Mouse (Mus musculus) skeletal muscle tissue, adult 2 months (tissue): ENCODE data around the gene Stambp.

Experiments
- DNase-seq: peaks from one replicate; pipeline ENCODE4 v3.0.0-alpha.2; 2012; ENCODE audit warnings: low read depth, low spot score

Stambp gene

DNA sequence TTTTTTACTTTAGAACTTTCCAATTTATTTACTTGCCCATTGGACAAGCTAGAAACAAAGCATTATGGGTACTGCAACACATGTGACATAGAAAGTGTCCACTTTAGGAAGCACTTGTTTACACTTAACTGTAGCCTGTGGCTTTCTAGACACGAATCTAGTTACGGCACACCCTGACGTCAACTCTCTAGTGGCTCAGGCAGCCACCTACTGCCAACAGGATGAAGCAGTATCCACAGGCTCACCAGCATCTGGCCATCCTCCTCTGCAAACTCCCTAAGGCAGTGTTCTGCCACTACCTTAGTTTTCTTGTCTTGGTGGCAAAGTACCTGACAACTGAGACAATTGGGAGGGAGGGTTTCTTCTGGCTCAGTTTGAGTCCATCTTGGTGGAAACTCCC, 69.2 kb downstream of the Stambp start:
- DNase-seq = no peak

DNA sequence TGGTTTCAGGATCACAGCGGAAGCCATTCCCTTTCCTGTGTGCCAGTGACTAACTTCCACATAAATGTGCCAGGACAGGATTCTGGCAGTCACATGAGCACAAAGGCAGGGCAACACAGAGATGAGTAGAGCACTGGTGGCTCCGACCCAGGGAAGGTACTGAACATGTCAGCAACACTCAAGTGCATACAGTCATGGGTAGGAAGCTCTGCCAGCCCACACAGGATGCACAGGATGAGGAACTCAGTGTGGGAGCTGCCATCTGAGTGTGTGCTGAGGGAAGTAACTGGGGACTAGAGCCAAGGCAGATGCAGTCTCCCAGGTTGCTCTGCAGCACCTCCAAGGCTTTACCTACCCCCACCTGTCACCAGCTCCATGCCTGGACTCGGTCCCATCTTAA, 69.9 kb downstream of the Stambp start:
- no peak for DNase-seq

DNA sequence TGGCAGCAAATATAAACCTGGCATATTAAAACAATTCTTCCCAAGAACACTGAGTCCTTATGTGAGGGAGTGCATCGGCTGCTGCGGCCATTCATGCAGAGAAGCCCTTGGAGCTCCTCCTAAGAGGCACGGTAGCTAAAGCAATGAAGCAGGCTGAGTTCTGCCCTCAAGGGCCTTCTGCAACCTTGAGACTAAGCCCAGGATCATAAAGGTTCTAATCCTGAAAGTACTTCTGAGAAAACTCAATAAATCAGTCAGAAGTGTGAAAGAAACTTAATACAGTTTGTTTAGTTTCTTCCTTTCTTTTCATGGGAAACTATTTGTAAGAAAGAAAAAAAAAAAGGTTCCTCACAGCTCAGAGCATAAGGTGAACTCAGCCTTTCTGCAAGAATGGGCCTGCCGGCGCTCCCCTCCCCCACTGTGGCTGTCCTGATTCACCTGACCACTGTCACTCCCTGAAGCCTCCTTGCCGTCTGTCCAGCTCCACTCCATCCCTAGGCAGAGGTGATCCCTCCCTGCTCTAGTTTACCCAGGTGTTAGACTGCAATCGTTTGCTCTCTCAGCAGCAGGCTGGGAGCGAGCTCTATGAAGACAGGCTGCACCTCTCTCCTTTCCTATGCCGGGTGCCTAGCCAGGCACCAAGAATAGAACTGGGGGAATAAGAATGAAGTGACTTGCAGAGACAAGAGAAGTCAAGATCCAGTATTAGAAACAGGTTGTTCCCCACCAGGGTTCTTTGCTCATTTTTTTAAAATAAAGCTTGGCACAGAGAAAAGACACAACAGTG, 70.8 kb downstream of the Stambp start:
- DNase-seq = peak; percentile 52

DNA sequence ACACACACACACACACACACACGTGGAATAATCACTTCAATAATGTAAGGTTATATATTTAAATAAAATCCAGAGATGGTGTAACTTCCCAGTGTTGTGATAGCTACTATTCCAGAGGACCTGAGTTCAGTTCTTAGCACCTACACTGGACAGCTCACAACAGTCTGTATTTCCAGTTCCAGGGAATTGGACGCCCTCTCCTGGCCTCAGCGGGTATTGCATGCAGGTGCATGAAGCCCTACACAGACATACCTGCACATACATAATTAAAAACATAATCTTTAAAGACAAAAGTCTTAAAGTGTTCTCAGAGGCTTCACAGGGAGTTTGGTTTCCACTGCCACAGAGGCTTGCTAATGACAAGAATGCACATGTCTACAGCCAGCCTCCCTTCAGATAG, 72.1 kb downstream of the Stambp start:
- no peak for DNase-seq

DNA sequence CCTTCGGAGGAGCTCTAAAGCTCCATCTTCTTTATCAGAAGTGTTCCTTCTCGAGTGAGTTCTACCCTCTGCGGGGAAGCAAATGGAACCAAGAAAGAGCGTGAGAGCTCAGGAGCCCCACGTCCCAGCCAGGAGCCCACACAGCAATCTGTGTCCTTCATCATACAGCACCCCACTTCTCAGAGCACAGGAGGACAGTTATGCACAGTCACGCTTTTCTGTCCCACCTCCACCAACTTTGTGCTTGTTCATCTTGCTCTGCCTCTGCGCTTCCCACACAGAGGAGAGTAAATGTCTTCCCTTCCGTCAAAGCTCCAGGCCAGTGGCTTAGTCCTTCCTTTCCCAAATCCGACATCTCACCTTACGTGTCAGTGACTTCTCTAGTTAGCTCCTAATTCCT, 73.5 kb downstream of the Stambp start:
- DNase-seq = no peak

DNA sequence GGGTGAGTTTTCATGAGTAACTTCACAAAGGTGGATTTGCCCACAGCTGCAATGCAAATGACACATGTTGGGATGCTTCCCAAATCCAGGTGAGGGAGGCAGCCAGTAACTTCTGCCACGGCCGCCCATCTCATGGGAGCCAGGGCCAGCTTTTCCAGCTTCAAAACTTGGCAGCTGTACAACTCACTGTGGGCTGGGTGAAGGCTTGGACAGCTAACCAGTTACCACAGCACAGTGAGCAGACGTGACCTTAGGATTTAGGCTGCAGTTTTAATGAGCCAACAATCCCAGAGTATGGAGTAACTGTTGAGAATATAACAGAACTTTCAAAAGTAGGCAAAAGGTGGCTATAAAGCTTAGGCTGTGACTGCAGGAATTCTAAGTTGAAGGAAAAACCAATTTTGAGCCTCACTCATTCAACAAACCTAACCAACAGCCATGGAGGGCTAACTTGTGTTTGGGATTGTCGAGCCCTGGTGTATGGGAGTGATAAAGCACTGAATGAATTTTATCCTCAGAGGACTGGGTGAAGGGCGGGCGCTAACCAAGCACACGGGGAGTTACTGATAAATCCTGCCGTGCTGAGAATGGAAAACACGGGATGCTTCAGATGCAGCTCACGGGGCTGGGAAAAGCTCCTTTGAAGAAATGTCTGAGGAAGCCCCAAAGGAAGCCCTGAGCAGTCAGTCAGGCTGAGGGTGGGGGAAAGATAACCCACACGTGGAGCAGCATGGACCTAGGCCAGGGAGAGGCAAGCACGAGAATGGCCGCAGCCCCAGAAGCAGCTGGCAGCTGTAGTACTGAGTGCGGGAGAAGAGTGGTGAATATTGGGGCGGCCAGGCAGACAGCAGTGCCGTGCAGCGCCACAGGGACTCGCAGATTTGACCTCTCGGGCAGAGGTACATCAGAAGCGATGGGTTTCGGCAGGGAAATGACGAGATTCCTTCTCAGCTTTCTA, 75.5 kb downstream of the Stambp start:
- DNase-seq = no peak

DNA sequence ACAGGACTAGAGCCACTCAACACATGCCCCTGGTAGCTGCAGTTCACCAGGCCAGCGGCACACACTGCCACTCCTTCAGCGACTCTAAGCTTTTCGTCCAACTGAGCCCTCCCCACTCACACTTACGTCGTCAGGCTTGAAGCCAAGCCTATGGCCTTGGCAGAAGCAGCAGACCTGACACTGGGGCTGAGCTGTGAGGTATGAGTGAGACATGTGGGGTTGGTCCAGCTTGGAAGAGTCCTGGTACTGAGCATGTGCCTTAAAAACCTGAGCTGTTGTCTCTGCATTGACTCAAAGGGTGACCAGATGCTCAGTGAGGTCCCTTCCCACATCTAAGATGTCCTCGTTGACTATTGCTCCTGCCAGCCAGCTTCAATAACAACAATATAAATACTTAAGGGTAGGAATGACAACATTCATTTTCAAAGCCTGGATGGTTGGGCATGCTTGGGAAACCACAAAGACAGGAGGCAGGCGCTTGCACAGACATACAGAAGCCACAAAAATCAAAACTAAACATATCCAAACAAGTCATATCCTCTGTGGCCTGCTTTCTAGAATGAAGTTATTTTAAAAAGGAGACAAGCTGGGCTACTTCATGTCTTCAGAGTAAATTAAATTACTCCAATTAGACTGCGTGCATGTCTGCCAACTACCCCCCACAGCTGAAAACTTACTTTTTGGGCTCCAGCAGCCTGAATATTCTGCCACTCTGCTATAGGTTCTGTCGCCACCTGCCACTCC, 76.3 kb downstream of the Stambp start:
- peak; percentile 63 for DNase-seq
